Mouse (Mus musculus) kidney, postnatal 0 days (tissue): Measurements from ENCODE around the gene Cyp2d10. TPM values are rescaled to one million over a fixed set of nuclear protein-coding genes. Genes with fewer than 3 reads are reported as not detected.

Source experiments
- ATAC-seq: fragments of 200-750 bp; cut with Nextera tagmentation; replicated peaks from 2 replicates; pipeline ENCODE4 v1.8.0; 2017; ENCODE audit warnings: low read depth, moderate number of reproducible peaks, moderate TSS enrichment, moderate library complexity; ENCODE audit not compliant: low FRiP score
- DNase-seq: peaks from one replicate; pipeline ENCODE4 v3.0.0-alpha.2; 2016; ENCODE audit warnings: low spot score
- H3K27ac ChIP-seq: fragments of 300-500 bp; sonication (generic); 2 replicates; pipeline ENCODE4 v1.5.1; 2014; ENCODE audit warnings: mild to moderate bottlenecking
- H3K27me3 ChIP-seq: fragments of 300-500 bp; sonication (generic); 2 replicates; pipeline ENCODE4 v1.6.1; 2014; ENCODE audit warnings: low read length, mixed read lengths; ENCODE audit not compliant: insufficient read depth
- H3K36me3 ChIP-seq: fragments of 300-500 bp; sonication (generic); 2 replicates; pipeline ENCODE4 v1.6.1; 2014; ENCODE audit warnings: low read length, mixed read lengths; ENCODE audit not compliant: insufficient read depth
- H3K4me1 ChIP-seq: fragments of 300-500 bp; sonication (generic); replicated peaks from 2 replicates; pipeline ENCODE4 v1.6.1; 2014; ENCODE audit warnings: antibody characterized with exemption, low read length, mixed read lengths; ENCODE audit not compliant: insufficient read depth
- H3K4me2 ChIP-seq: fragments of 300-500 bp; sonication (generic); 2 replicates; pipeline ENCODE4 v1.6.1; 2014; ENCODE audit warnings: mild to moderate bottlenecking, low read length, moderate library complexity, mixed read lengths
- H3K4me3 ChIP-seq: fragments of 300-500 bp; sonication (generic); replicated peaks from 2 replicates; pipeline ENCODE4 v1.5.1; 2014; ENCODE audit warnings: low read depth, low read length
- H3K9ac ChIP-seq: fragments of 300-500 bp; sonication (generic); 2 replicates; pipeline ENCODE4 v1.6.1; 2014; ENCODE audit warnings: low read depth, low read length
- H3K9me3 ChIP-seq: fragments of 300-500 bp; sonication (generic); replicated peaks from 2 replicates; pipeline ENCODE4 v1.6.1; 2016; ENCODE audit warnings: low read length, inconsistent platforms, mixed read lengths
- CTCF ChIP-seq: IDR thresholded peaks from 2 replicates; pipeline ENCODE4 v1.5.1; 2016; ENCODE audit warnings: antibody characterized with exemption, low read depth, mild to moderate bottlenecking, moderate library complexity
- WGBS: fragments of 180-500 bp; shearing (Covaris S2); extraction: QIAGEN DNeasy Blood & Tissue Kit; methylation state at CpG from one replicate; pipeline ENCODE4 v1.1.7; 2014; 5-methylcytosine and 5-hydroxymethylcytosine counted together
- microRNA-seq: library from miRNA; unstranded; fragments of <30 nt; microRNA quantifications from one replicate; pipeline ENCODE4, GENCODE M21; 2016
- polyA plus RNA-seq: library from polyadenylated mRNA; unstranded; fragments of >200 nt; fragmentation: Nextera tagmentation; extraction: Ambion mirVana; gene quantifications from 2 replicates; pipeline ENCODE4 v1.2.1, GENCODE M21; 2015

The Cyp2d10 gene
- polyA plus RNA-seq, 1 experiment from 2014 or later, result 0.12 TPM

DNA sequence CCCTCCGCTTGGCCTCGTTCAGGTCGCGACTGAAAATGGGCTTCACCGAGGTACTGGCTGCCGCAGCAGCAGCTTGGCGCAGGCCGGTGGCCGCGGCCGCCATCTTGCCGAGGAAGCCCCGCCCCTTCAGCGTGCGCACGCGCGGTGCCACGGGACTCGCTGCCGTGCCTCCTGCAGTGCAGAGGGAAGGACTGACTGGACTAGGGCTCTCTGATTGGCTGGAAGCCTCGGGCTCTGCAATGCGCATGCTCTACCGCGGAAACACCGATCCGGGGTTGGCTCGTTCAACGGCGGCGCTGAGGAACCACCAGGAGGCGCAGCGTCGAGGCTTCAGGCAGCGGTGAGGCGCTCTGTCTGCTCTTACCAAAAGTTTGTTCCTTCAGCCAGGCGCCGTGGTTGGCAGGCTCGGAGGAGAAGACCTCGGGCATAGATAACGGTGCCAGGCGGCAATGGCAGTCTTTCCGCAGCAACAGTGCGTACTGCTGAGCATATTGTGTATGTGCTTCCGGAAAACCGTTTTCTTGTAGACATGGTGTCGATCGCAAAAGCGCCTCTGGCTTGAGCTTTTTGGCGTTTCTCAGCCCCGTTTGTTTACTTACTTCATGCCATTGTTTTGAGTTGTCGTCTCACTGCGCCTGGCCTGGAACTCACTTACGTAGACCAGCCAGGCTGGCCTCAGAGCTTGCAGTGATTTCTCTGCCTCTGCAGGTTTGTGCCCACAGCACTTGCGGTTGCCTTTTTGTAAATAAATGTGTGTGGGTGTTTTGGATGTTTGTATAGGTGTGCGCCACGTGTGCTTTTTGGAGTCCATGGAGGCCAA, 52.7 kb downstream of the Cyp2d10 start, which contains the start of gene Ndufa6:
Gene Ndufa6 (minus strand): TSS at position 197 of the 820 bp plus-strand sequence.
- H3K27me3 ChIP-seq, result no peaks in the 10 kb centered on the region
- WGBS, result 2% methylated on average over 57 of the region's 57 CpGs
- no peaks in the 10 kb centered on the region for H3K9me3 ChIP-seq
- H3K9ac ChIP-seq, result peak within 1 kb of the TSS; percentile 98
- H3K27ac ChIP-seq, result peak within 1 kb of the TSS; percentile 86
- peak within 1 kb of the TSS; percentile 85 for H3K4me2 ChIP-seq
- peak; percentile 99 for TF ChIP-seq CTCF
- peaks cover 18% of the 10 kb centered on the region for H3K36me3 ChIP-seq
- ATAC-seq (peak; percentile 97), DNase-seq (peak; percentile 99)
- peaks cover 17% of the 10 kb centered on the region for H3K4me1 ChIP-seq
- H3K4me3 ChIP-seq, result peak within 1 kb of the TSS; percentile 97

DNA sequence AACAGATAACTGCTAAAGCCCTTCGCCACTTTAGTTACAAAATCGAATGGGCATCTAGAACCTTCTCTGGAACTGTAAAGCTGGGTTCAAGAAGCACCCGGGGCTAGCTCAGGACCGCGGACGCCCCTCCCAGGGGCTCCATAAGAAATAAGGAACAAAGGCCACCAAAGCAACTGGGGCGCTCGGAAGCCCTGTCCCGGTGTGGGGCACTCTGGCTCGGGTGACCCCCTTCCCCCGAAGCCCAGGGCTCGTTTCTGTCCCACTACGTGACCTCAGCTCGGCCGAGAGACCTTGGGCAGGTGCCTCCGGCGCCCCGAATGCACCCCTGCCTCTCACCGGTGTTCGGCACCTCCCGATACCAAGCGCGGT, 53.3 kb downstream of the Cyp2d10 start:
- H3K9ac ChIP-seq, result peak overlapping the region; percentile 98
- peak overlapping the region; percentile 86 for H3K27ac ChIP-seq
- peaks cover 24% of the 10 kb centered on the region for H3K36me3 ChIP-seq
- 0% methylated on average over 23 of the region's 23 CpGs for WGBS
- peaks cover 12% of the 10 kb centered on the region for H3K4me1 ChIP-seq
- ATAC-seq (no peak; the same call in 1 of the 2 replicates), DNase-seq (no peak)
- no peaks in the 10 kb centered on the region for H3K27me3 ChIP-seq
- H3K4me2 ChIP-seq, result peak overlapping the region; percentile 85
- no peak for TF ChIP-seq CTCF
- no peaks in the 10 kb centered on the region for H3K9me3 ChIP-seq
- H3K4me3 ChIP-seq, result peak overlapping the region; percentile 97

DNA sequence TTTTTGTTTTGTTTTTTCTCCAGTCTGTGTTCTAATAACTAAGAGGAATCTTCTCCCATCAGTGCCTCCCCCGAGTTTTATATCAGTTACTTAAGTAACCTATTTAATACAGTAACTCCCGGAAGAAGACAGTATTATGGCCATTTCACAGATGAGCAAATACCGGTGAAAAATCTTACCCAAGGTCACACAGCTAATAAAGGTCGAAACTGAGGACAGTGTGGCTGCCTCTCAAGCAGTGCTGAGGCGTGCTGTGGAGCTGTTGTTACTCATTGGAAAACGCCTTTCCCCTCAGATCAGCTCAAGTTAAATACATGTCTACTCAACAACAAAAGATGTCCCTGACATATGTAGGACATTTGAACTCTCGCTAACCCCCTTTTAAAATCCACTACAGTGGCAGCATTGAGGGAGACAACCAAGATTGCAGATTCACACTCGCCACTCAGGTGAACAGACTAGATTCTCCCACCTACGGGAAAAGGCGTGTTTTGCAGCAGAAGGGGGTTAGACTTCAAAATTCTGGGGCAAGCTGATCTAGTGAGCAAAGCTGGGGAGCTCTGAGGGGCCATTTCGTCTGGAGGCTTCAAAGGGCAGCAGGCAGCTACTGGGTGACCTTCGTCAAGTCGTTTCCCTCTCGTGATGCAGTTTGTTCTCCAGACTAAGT, 53.8 kb downstream of the Cyp2d10 start:
- Histone ChIP-seq H3K9ac (peak overlapping the region; percentile 98), H3K27ac (peak overlapping the region; percentile 86), H3K36me3 (peaks cover 28% of the 10 kb centered on the region), H3K9me3 (no peaks in the 10 kb centered on the region), H3K4me1 (peaks cover 10% of the 10 kb centered on the region), H3K4me2 (peak overlapping the region; percentile 85), H3K27me3 (no peaks in the 10 kb centered on the region), H3K4me3 (peak overlapping the region; percentile 97)
- peak; percentile 31 for DNase-seq
- WGBS, result 18% methylated on average over 14 of the region's 14 CpGs
- ATAC-seq, result no peak
- TF ChIP-seq CTCF, result no peak

Small RNAs within 50 kb of the gene (microRNA-seq; reads per million reads assigned to microRNA genes)
- gene Gm25990 (not detected), gene Gm27331 (not detected), gene Gm27622 (not detected), gene Mir7684 (not detected)

Other genes with a start within 250 kb of the Cyp2d10 start
- 0.66 and 0.96 TPM in 2 replicates for gene Shisa8, start 194.4 kb downstream of the Cyp2d10 start, polyA plus RNA-seq
- 0.09 TPM in 1 of 2 replicates, not detected in the other for gene Tnfrsf13c, start 182.8 kb downstream of the Cyp2d10 start, polyA plus RNA-seq
- gene Cenpm, start 162.4 kb downstream of the Cyp2d10 start, polyA plus RNA-seq, result 45.0 and 46.4 TPM in 2 replicates
- not detected in 2 replicates for gene 1500009C09Rik, start 154.8 kb downstream of the Cyp2d10 start, polyA plus RNA-seq
- 4.2 and 4.8 TPM in 2 replicates for gene Sept3, start 132.3 kb downstream of the Cyp2d10 start, polyA plus RNA-seq
- 0.11 and 0.31 TPM in 2 replicates for gene Wbp2nl, start 108.2 kb downstream of the Cyp2d10 start, polyA plus RNA-seq
- gene Naga, start 68.3 kb downstream of the Cyp2d10 start, polyA plus RNA-seq, result 95.0 and 101 TPM in 2 replicates
- gene Pheta2, start 68.3 kb downstream of the Cyp2d10 start, polyA plus RNA-seq, result 7.4 and 8.4 TPM in 2 replicates
- gene Smdt1, start 68.2 kb downstream of the Cyp2d10 start, polyA plus RNA-seq, result 375 and 378 TPM in 2 replicates
- gene Ndufa6, start 52.9 kb downstream of the Cyp2d10 start, polyA plus RNA-seq, result 793 and 923 TPM in 2 replicates
- gene Cyp2d22, start 26.9 kb downstream of the Cyp2d10 start, polyA plus RNA-seq, result 12.8 and 16.7 TPM in 2 replicates
- not detected in 2 replicates for gene Cyp2d11, start 13.2 kb downstream of the Cyp2d10 start, polyA plus RNA-seq
- 0.54 TPM in 1 of 2 replicates, not detected in the other for gene Cyp2d9, start 26.2 kb upstream of the Cyp2d10 start, polyA plus RNA-seq
- 0.21 TPM in 1 of 2 replicates, not detected in the other for gene Cyp2d12, start 147.9 kb upstream of the Cyp2d10 start, polyA plus RNA-seq
- gene Cyp2d34, start 213.8 kb upstream of the Cyp2d10 start, polyA plus RNA-seq, result 0.12 TPM in 1 of 2 replicates, not detected in the other